Mouse (Mus musculus) monocyte, adult 5-6 weeks (primary cell): ENCODE measurements around the gene Myh9. TPM values are rescaled to one million over a fixed set of nuclear protein-coding genes. Genes with fewer than 3 reads are reported as not detected.

Experiments used
- ATAC-seq: fragments of 153-309, 156-312 bp; replicated peaks from 2 replicates; pipeline ENCODE4 v1.8.0; 2017; ENCODE audit warnings: mild to moderate bottlenecking; ENCODE audit not compliant: low TSS enrichment, insufficient number of reproducible peaks, severe bottlenecking, poor library complexity, low FRiP score
- total RNA-seq: library from RNA; stranded (forward); fragments of 200-1000, 200-491, 200-594 nt; gene quantifications from 3 replicates; pipeline ENCODE4 v1.2.3, GENCODE M21; 2017

Myh9 gene
- total RNA-seq, 1 experiment from 2014 or later = 908 TPM

DNA sequence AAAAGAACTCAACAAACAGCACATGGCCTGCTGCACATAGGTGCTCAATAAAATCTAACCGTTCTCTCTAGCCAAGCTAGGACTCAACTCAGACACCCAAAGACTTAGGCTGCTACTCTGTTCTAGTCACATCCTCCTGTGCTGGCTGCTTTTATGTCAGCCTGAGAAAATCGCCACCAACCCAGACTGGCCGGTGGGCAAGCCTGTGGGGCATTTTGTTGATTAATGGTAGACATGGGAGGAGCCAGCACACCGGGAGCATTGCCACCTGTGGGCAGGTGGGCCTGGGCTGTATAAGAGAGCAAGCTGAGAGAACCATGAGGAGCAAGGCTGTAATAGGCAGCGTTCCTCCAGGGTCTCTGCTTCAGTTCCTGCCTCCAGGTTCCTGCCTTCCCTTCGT lies 8.2 kb downstream of the Myh9 start:
- no peak for ATAC-seq

DNA sequence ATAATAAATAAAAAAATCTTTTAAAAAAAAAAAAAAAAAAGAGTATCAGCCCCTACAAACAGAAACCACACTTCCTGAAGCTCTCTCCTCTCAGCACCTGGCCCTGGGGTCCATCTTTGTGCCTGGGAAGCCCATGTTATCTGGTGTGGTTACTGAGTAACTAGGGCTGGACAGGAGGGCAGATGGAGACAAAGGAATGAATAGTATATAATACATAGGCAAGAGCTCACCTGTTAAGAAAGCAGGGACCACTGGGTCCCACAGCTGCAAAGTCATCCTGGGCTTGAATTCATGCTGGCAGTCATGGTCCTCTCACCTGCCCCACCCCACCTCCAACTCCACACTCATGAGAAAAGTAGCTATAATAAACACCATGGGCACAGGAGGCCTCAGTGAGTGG lies 8.9 kb downstream of the Myh9 start:
- ATAC-seq = no peak

DNA sequence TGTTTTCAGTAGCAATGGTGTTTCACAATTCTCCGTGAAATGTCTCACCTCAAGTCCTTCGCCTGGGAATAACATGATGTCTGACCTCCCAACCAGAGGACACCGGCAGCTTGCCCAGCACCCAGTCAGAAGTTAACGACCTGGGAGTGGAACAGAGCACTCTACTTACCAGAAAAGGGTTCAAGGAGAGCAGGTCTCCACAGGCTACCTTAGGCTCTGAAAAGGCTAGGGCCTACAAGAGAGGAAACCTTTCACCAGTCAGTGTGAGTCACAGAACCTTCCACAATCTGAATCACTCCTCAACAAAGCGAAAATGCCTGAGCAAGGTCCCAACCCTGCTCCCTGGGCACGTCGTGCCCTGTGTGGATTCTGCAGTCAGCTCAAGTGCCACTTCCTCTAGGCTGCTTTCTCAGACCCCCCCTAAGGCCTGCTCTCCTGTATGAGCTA lies 9.5 kb downstream of the Myh9 start:
- no peak for ATAC-seq

DNA sequence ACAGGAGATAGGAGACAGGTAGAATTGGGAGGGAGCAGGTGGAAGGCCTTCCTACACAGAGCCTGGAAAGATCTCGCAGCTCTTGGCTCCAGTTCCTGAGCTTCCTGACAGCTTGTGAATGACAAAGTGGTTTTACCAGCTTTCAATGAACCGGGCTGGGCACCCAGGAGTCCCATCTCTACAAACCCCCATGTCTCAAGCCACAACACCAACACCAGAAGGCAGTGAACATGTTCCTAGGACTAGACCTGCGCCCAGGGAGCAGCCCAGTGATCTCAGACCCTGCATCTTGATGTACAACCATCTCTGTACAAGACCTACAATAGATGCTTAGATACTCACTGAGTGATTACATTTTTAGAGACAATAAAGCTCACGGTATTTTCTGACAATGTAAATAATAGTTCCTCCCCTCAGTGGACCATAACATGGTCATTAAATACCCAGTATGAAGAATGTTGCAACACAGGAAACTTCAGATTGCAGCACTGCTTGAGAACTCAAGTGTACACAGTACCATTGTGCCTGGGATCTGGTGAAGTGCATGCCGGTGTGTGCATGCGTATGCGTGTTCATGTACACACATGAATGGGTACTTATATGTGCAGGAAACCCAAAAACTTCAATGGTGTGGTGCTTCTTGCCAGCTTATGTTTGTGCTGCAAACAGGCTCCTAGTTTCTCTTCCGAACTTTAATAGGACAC lies 10.1 kb downstream of the Myh9 start:
- peak; percentile 36 for ATAC-seq

DNA sequence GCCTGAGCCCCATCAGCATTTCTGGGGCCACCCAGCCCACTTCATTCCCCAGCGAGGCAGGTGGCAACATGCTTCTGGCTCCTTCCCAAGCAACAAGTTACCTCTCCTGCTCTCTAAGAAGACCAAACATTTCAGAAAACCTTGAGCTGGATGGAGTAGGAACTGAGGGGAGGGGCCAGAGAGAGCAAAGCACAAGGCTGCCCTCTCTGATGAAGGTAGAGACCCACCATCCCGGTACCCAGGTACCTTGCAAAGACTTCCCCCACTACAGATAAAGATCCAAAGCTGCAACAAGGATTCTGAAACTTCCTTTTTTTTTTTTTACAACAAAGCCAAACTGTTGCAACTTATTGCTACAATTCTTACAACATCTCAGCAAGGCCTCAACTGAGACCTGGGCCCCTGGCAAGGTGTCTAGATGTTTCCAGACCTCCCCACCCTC lies 10.8 kb downstream of the Myh9 start:
- ATAC-seq = peak; percentile 34

DNA sequence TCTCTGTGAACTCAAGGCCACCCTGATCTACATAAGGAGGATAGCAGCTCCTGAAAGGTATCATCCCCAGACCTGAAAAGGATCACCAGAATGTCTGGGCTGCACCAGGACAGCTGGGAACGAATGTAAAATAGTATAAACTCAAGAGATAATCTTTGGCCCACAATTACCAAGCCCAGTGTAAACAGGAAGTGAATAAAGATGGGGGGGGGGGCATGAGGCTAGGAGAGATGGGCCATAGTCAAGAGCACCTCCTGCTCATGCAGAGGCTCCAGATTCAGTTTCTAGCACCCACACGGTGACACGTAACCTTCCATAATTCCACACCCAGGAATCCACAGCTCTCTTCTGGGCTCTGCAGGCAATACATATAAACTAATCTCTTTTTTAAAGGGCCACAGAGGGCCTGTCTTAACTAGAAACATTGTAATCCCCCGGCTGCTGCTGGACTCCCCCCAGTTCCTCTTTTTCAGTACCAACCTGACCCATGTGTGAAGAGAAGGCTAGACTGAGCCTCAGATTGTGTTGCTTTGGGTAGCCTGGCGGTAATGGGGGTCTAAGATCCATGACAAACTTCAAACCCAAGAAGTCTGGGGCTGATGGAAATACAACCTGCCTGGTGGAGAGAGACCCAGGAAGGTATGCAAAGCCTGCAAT lies 11.4 kb downstream of the Myh9 start:
- ATAC-seq = 0 out of 2 replicates have a peak, but pooled peaks have one; percentile 7

DNA sequence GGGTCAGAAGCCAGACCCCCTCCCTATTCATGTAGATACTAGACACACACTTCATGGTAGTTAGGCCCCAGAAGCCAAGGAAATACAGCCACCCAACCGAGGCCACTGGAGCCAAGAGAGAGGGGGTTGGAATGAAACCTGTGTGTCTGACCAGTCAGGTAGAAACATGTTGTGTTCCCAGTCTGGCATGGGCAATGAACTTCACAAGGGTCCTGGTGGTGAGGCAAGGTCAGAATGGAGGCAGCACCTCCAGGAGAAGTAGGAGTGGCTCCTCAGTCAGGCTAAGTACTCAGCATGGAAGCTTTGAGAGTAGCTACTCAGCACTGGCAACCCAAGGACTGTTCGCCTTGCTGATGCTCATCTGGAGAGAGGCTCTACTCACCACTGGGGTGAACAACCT lies 12.4 kb downstream of the Myh9 start:
- no peak for ATAC-seq

DNA sequence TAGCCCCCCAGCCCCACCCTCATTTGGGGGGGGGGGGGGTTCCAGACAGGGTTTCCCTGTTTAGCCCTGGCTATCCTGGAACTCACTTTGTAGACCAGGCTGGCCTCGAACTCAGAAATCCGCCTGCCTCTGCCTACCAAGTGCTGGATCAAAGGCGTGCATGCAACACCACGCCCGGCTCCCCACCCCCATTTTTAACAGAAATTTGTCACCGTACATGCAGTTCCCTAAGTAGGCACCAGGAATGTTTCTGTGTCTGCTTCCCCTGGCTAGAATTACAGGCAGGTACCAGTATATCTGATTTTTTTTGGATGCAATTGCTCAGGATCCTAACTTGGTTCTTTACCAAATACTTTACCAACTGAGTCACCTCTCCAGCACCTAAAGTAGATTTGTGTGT lies 13.1 kb downstream of the Myh9 start:
- no peak for ATAC-seq

DNA sequence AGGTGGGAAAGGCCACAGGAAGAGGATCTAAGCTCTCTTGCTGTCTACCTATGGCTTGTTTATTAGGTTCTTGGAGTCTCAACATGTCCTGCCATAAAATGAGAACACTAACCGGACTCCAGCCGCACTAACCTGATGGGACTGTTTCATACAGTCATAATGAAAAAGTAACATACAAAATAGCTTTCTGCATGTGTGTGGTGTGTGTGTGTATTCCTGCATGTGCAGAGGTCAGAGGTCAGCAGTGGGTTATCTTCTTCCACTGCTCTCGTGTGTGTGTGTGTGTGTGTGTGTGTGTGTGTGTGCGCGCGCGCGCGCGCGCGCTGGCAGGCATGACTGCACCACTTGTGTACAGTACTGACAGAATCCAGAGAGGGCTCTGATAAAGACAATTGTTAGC lies 13.7 kb downstream of the Myh9 start:
- ATAC-seq = no peak

DNA sequence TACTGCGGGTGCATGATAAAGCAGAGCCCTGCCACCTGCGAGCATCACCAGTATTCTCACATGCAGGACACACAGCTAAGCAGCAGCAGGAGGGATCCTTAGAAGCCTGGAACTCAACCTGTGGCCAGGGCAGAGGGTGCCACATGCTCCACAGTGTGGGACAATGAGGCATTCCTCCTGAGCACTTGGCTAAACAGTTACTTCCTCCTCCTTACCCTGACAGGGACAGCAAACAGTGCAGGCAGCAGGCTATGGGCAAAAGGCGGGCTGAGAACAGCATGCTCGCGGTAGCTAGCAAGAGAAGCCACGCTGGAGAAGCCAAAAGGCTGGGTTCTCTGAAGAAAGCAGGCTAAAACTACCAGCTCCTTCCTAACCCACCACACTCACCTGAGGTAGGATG lies 14.2 kb downstream of the Myh9 start:
- ATAC-seq = no peak

DNA sequence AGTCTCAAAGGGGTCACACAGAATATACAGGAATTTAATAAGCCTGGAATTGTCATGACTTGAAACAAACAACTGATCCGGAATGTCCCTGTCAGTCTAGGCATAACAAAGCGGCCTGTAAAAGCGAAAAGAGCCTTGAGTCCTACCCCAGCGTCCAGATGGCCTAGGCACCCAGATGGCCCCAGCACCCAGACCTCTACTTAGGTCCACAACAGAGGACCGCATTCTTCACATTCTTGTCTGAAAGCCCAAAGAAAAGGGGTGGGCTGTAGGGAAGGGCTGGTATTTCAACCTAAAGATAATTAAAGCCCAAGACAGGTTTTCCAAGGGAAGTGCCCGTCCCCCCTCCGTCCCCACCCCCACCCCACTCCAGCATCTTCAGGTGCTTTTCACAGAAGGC lies 14.6 kb downstream of the Myh9 start:
- ATAC-seq = no peak

DNA sequence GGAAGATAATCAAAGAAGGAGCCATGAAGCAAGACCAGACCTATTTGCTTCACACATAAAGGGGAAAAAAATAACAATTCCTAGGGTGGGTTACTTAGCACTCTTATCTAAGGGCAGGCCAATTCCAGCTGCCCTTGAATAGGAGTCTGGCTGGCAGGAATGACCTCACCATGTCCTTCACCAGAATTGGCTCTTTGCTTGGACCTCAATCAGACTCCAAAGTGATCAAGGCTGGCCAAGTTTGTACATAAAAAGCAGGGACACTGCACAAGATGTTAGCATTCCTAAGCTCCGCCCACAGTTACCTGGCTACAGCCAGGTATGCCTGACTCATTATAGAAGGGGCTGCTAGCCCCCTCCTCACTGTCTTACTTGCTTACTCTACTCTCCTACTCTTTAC lies 16.6 kb downstream of the Myh9 start:
- no peak for ATAC-seq

DNA sequence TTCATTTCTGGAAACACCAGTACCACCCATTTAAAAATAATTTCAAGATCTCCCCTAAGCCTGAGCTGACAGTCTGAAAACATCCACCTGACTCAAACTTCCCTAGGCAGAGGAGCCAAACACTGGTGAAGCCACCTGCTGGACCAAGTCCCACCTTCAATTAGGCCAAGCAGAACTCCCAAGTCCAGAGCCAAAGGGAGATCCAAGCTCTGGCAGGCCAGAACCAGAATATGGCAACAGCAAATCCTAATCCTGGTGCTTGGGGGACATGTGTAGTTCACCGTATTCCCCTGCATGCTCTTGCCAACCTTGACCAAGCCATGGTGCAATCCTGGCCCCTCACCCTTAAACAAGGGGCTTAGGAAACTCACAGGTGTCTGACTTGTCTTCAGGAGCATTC lies 17.7 kb downstream of the Myh9 start:
- no peak for ATAC-seq

DNA sequence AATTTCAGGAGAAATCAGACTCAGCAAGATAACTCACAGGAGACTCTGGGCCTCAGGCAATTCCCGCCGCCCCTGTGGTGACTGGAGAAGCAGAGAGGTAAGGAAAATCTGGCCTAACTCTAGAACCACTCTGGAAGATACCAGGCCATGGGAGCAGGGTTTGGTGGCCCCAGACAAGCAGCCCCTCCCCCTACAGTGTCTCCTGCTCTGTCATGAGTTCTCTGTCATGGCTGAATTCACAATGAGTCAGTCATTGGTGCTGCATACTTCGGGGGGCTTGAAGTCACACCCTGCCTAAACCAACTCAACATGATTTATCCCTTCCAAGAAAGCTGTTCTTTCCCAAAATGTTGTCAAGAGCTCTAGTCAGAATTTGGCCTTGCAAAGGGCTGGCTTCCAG lies 18.3 kb downstream of the Myh9 start:
- no peak for ATAC-seq

DNA sequence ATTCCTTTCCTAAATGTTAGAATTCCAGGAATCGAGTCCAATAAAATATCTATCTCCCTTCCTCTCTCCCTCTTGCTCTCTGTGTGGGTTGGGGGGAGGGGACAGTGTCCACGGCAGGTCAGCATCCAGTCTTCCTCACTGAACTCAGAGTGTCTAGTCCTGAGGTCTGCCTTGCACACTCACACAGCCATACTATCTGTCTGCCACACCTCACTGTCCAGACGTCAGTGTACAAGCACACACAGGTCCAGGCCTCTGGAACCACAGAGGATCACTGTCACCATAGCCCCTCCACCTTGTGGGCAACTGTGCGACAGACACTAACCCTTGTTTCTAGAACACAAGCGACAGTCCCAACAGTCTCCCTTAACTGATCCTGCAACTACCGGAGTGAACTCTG lies 18.8 kb downstream of the Myh9 start:
- ATAC-seq = no peak

DNA sequence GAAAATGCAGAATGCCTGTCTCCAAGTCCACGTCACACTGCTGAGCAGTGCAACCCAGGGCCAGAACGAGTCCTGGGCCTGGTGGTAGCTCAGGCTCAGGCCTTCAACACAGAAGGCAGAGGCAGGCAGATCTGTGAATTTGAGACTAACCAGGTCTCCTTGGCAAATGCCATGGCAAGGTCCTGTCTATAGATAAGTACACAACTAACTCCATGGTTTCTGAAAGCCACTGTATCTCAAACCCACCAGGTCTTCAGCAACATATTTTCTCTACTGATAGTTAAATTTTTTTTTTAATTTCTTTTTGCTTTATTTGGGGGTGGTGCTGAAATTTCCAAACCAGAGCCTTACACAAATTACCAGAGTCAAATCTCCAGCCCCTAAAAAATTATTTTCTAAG lies 19.3 kb downstream of the Myh9 start:
- no peak for ATAC-seq

DNA sequence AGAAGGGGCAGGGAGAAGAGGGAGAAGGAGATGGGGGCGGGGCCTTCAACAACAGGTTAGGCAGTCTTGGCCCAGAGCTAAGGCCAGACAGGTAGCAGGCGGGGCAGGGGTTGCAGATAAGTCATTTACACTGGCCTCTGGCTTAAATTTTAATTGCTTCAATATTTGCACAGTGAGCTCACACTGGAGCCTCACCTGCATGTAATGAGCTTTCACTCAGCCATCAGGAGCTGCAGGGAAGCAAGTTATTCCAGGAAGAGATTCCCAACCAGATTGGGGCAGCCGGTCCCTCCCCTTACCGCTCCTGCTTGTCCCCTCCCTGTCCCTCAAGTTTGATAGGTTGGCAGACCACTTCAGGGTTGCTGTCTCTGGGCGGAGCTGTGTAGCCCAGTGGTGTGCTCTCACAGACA lies 19.9 kb downstream of the Myh9 start:
- no peak for ATAC-seq

DNA sequence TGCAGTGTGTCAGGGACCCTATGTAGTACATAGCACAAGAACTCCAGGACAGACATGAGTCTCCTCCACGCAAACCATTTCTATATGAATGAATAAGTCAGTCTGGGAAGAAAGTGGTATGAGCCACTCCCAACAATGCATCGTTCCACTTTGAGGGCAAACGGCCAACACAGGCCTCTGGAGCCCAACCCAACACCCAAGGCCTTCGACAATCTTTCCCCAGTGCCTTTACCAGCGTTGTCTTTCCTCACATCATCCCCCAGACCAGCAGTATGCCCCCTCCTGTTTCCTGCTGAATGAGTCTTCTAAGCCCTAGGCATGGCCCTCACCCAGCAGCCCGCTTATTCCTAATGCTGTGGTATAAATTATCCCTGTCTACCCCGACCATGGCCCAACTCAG lies 20.6 kb downstream of the Myh9 start:
- ATAC-seq = no peak

DNA sequence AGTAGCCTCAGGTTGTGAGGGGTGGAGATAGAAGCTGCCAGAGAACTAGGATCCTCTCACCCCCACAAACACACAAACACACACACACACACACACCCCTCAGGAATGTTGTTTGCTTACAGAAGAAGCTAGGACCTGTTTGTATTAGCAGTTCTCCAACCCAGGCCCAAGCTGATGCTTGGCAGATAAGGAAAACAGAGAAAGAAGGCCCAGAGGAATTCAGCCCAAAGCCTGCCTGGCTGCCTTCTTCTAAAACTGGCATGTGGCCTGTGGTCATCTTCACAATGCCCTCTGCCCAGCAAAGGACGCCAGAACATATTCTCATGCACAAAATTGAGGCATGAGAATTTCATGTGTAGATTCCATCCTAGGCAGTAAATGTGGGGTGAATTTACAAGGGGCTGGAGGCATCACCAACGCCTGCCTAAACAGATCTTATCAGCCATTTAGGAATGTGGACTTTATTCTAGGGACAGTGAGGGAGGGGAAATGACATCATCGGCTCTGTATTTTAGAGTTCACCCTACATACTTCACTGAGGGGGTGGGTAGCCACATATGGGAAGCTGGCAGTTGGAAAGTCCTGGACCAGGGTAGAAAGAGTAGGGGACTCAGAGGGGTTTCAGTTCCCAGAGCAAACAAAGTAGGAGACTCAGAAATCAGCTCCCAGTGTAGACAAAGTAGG lies 21.4 kb downstream of the Myh9 start:
- no peak for ATAC-seq

DNA sequence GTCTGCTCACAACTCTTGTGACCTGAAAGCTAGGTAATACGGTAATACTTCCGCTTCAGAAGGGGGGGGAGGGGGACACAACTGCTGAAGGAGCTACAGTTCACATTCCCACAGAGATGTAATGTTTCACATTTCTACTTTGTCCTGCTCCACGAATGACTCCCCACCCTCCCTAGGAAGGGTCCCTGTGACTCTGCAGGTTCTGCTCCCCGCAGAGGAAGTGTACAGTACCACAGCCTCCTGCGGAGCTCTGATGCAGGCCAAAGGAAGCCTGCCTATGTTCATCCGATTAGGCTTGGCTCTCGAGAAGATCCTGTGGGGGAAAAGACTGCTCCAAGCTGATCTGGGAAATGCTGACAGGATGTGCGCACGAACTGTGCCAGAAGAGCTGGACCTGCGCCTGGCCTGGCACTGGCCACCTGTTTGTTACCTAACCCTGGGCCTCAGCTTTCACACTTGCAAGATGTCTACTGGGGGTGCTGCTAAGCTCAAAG lies 22.0 kb downstream of the Myh9 start:
- ATAC-seq = no peak
